Mouse (Mus musculus) CH12.LX (cell line): ENCODE results near the gene Fbxw11.

Source experiments
- CHD2 ChIP-seq: IDR thresholded peaks from 2 replicates; pipeline ENCODE4 v1.6.1; 2011; ENCODE audit warnings: low read length, improper control_type of control experiment
- CTCF ChIP-seq, 2 experiments: IDR thresholded peaks in 1 of 2; conservative IDR thresholded peaks in 1 of 2; 2 replicates each; pipeline ENCODE4 v1.5.1; 2011 to 2012; ENCODE audit warnings: low read depth in 2 of 2, low read length in 2 of 2, improper control_type of control experiment in 1 of 2, inconsistent platforms in 1 of 2, mild to moderate bottlenecking in 1 of 2, moderate library complexity in 1 of 2
- HCFC1 ChIP-seq: IDR thresholded peaks from 2 replicates; pipeline ENCODE4 v1.6.1; 2012; ENCODE audit warnings: low read depth, mild to moderate bottlenecking, inconsistent platforms, low read length, improper control_type of control experiment
- MAX ChIP-seq: IDR thresholded peaks from 2 replicates; pipeline ENCODE4 v1.6.1; 2011; ENCODE audit warnings: low read length, improper control_type of control experiment
- PAX5 ChIP-seq: IDR thresholded peaks from 2 replicates; pipeline ENCODE4 v1.6.1; 2012; ENCODE audit warnings: low read length, inconsistent platforms, mixed read lengths
- POLR2A ChIP-seq: IDR thresholded peaks from 2 replicates; pipeline ENCODE4 v1.6.1; 2011; ENCODE audit warnings: low read depth, mild to moderate bottlenecking, improper control_type of control experiment, low read length
- SMC3 ChIP-seq: IDR thresholded peaks from 2 replicates; pipeline ENCODE4 v1.6.1; 2011; ENCODE audit warnings: low read depth, low read length, improper control_type of control experiment

GRCm38 (mm10) chr11:32623912-32624311 lies 18.6 kb upstream of the Fbxw11 start:
- TF ChIP-seq POLR2A, result no peak
- no peak for TF ChIP-seq SMC3
- no peak for TF ChIP-seq CHD2
- no peak for TF ChIP-seq MAX
- no peak for TF ChIP-seq PAX5
- no peak for TF ChIP-seq CTCF (conservative IDR thresholded peaks at IDR 0.05 in 1 of 2, IDR thresholded peaks at IDR 0.05 in 1 of 2; ENCODE audit: low read depth in 2 of 2, low read length in 2 of 2)
- no peak for TF ChIP-seq HCFC1
